Mouse (Mus musculus): ENCODE measurements around the gene Mturn.

Mturn gene

DNA sequence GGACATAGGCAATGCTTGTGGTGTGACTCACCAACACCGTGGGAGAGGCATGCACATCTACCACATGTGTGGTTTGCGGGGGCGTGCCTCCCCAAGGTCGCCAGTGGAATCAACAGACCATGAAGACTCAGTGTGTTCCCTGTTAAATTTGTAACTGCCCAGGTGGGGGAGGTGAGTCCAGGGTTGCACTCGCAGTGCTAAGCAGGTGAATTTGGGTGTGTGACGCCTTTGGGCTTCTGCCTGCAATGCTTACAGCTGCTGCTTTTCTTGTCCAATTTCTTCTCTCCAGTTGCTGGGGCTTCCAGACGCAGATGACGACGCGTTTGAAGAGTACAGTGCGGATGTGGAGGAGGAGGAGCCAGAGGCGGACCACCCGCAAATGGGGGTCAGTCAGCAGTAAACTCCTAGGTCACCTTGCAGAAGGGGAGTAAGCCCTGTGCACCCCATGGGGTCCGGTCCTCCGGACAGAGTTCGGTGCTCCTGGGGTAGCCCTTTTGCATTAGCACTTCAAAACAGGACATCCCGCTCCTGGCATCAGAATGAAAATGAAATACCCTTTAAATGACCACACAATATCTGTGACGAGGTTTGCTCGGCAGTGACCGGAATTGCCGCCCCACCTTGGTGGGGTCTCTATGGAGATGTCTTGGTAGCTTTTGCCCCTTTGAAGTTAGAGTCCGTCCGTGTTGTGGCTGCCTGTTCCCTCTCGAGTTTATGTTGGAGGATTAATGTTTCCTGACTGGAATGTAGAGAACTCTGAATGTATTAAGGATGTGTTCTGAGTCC, 17.5 kb downstream of the Mturn start:
- in situ Hi-C loops (cut with MboI, MseI), result no loop called here

DNA sequence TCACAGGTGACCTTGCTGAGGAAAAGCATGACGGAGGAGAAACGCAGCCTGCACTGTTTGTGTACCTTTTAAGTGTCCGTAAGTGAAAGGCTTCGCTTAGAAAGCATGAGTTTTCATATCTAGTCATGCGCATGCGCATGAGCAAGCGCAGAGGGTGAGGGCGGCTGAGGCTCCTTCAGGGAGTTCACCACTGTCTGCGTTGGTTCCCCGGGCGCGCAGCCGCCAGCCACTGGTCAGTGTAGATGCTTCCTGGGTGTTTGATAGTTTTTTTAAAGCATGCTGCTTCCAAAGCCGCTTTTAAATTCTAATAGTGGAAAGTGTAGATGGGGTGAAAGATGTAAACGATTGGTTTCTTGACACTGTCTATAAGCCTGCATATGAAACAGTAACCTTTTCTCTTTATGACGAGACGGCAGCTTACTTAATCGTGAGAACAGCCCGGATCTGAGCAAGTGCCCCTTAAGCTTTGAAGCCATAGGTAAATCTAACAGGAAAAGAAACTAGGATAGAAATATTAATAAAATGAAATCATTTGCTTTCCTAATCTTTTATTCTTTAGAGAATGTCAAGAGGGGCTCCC, 18.1 kb downstream of the Mturn start:
- in situ Hi-C loops (cut with MboI, MseI), result loop anchor here (10.0 kb wide), 1 partner anchor 115 kb away; the partner anchor contains the start of gene Znrf2

GRCm38 (mm10) chr6:54700516-54700915, 19.1 kb downstream of the Mturn start:
- in situ Hi-C loops (cut with MboI, MseI), result loop anchor here (10.0 kb wide), 1 partner anchor 114 kb away; the partner anchor contains the start of gene Znrf2

DNA sequence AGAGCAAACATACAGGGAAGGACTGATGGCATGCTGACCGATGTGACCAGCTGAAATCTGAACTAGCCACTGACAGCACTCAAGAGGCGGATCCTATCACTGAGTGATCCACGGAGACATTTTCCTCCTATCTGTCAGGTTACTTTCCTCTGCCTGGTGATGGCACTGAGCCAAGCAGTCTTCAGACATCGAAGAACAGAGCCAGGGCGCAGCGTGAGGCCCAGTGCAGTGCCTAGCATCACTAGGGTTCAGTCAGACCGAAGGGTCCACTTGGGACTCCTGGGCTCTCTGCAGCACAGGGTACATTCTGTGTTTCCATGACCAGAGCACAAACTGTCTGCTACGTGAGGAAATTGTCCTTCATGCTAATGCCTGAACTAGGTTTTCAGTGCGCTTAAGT, 20.5 kb downstream of the Mturn start:
- in situ Hi-C loops (cut with MboI, MseI), result loop anchor here (10.0 kb wide), 1 partner anchor 113 kb away; the partner anchor contains the start of gene Znrf2

- in situ Hi-C loops (cut with MboI, MseI), result loop anchor here (10.0 kb wide), 1 partner anchor 111 kb away; the partner anchor contains the start of gene Znrf2
Observed at GRCm38 (mm10) chr6:54703633-54704538, 22.5 kb downstream of the Mturn start.

DNA sequence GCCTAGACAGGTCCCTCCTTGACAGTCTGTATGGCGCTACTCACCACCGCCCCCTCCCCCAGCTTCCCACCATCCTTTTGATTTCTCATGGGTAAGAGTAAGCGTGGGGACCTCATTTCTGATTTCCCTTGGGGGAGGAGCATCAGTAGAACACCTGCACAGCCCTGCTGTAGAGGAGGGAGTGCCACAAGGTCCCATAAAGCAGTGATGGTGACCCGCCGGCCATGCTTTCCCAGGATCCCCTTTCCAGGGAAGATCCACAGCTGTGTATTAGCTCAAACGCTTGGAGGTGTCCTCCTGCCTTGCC, 23.1 kb downstream of the Mturn start:
- in situ Hi-C loops (cut with MboI, MseI), result loop anchor here (10.0 kb wide), 1 partner anchor 110 kb away; the partner anchor contains the start of gene Znrf2

DNA sequence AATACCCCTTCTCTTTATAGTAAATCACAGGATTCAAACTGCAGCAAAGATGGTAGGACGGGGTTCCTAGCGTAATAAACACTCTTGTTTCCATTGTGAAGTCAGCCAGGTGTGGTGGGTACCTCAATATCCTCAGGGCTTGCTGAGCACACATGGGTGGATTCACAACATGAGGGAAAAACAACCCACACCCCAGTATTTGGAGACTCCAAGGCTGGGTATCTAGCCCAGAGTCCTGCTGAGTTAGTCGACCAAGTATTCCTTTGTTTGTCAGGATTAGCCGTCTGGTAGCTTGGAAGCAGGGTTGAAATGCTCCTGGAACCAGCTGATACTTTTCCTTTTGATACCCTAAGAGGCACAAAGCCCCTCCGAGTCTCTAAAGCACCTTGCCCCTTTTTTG, 23.4 kb downstream of the Mturn start:
- in situ Hi-C loops (cut with MboI, MseI), result loop anchor here (10.0 kb wide), 1 partner anchor 110 kb away; the partner anchor contains the start of gene Znrf2

DNA sequence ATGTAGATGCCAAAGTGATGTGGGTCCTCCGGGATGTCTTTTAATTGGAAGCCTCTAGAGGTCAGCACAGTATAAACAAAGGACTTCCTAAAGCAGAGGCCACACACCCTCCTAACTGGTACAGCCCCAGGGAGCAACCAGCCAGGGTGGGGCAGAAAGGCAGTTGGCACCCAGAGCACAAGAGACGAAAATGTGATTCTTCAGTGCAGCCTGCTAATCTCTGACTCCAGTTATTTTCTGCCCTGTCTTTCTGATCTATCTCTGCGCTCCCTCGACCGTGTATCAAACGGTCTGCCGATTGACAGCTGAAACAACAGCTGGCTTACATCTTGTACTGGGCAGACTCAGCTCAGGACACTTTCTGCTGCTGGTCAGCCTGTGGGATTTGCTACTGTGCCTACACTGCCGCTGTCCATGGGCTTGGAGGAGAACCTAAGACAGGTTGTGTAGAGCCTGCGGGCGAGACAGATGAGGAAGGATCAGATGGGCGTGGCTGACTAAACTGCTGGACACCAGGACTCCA, 24.0 kb downstream of the Mturn start:
- in situ Hi-C loops (cut with MboI, MseI), result loop anchor here (10.0 kb wide), 1 partner anchor 109 kb away; the partner anchor contains the start of gene Znrf2

- in situ Hi-C loops (cut with MboI, MseI), result loop anchor here (10.0 kb wide), 1 partner anchor 109 kb away; the partner anchor contains the start of gene Znrf2
Observed at GRCm38 (mm10) chr6:54706099-54706498, 24.7 kb downstream of the Mturn start.

DNA sequence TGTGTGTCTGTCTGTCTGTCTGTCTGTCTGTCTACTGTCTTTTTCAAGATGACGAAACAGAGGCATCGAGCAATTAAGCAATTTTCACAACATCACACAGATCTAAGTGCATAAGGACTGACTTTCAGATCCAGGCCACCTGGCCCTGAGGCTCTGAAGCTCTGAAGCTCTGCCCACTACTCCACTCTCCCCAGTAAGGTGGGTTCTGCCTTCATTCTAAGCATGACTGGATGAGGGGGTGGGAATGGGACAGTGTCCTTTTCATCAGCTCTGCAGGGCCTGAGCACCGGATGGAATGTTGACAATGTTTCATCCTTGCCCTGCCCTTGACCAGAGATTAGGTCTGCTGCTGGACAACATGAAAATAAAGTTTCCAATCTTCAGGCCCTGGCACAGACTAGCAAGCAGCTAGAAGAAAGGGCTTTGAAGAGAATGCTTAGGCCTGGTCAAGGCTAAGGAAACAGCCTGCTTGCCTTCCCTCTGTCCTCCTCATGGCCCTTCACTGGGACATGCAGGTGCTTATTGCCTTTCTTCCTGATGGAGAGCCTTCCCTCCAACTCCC, 25.3 kb downstream of the Mturn start:
- in situ Hi-C loops (cut with MboI, MseI), result loop anchor here (10.0 kb wide), 1 partner anchor 108 kb away; the partner anchor contains the start of gene Znrf2

- in situ Hi-C loops (cut with MboI, MseI), result loop anchor here (10.0 kb wide), 1 partner anchor 106 kb away; the partner anchor contains the start of gene Znrf2
Observed at GRCm38 (mm10) chr6:54708646-54709045, 27.2 kb downstream of the Mturn start.

DNA sequence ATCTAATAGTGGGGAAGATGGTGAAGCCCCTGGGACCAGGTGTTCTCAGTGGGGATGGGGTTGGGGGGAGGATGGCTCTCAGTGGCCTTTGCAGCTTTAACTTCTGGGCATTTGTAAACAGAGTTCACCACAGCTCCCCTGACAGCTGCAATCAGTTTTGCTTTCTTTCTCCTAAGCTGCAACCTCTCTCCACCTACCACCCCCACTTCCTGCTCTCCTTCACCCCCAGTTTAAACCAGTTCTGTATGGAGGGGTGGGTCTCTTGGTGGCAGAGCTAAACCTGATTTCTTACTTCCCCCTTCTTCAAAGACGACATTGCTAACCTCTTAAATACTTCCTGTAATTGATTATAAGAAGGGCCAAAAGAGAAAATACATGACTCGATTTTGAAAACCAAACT, 34.3 kb downstream of the Mturn start:
- in situ Hi-C loops (cut with MboI, MseI), result no loop called here

DNA sequence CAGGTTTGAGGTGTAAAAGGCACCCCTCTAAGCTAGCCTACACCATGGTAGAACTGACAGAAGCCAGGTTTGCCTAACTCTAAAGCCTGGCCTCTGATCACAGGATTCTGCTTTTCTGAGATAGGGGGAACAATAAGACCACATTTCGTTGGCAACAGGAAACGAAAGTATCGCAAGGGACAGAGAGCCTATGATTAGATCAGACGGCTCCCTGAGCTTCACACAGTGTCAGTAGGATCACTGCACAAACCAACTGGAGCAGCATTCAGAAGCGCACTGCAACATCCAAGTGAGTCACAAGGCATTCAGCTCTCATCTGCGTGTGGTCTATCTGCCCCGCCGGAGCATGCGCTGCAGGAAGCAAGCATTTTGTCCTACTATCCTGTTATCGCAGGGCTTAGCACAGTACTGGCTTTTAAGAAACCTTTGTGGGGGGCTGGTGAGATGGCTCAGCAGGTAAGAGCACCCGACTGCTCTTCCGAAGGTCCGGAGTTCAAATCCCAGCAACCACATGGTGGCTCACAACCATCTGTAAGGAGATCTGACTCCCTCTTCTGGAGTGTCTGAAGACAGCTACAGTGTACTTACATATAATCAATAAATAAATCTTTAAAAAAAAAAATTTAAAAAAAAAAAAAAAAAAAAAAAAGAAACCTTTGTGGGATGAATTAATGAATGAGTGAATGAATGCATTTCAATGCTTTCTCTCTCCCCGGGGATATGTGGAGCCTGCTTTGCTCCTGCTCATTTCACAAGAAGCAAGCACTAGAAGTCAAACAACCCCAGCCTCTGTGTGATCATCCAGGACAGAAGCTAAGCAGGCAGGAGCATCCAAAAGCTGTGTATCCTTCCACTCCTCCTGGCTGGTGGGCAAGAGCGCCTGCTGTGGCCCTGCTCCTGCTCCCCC, 37.6 kb downstream of the Mturn start:
- in situ Hi-C loops (cut with MboI, MseI), result no loop called here

DNA sequence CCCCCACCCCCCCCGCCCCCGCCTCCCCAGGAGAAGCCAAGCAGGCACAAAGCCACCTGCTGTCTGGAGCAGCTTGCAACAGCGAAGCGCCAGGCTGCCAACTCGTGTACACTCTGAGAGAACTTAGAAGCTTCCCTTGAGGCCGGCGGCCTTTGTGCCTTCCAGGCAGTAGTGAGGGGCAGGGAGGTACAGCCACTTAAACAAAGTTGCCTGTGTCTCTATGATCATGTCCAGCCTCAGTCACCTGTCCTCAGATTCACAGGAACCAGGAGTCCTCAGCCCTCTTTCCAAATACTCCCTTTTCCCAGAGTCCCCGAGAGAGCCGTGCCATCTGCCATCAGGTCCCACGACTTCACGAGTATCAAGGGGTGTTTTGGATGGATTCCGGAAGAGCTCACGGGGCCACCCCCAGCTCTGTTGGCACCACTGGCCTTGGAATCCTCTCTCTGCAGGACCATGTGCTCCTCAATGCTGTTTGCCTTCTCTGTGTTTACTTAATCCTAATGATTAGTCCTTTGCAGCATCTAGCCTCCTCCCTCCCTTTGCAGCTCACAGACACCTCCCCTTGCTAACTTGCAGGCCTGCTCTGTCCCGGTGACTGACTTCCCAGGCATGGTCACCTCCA, 38.4 kb downstream of the Mturn start:
- in situ Hi-C loops (cut with MboI, MseI), result no loop called here

GRCm38 (mm10) chr6:54720512-54721251, 39.3 kb downstream of the Mturn start:
- in situ Hi-C loops (cut with MboI, MseI), result no loop called here

GRCm38 (mm10) chr6:54721252-54721635, 39.8 kb downstream of the Mturn start:
- in situ Hi-C loops (cut with MboI, MseI), result no loop called here

- in situ Hi-C loops (cut with MboI, MseI), result no loop called here
Observed at GRCm38 (mm10) chr6:54726309-54726708, 44.9 kb downstream of the Mturn start.

- in situ Hi-C loops (cut with MboI, MseI), result no loop called here
Observed at GRCm38 (mm10) chr6:54726796-54727195, 45.4 kb downstream of the Mturn start.

DNA sequence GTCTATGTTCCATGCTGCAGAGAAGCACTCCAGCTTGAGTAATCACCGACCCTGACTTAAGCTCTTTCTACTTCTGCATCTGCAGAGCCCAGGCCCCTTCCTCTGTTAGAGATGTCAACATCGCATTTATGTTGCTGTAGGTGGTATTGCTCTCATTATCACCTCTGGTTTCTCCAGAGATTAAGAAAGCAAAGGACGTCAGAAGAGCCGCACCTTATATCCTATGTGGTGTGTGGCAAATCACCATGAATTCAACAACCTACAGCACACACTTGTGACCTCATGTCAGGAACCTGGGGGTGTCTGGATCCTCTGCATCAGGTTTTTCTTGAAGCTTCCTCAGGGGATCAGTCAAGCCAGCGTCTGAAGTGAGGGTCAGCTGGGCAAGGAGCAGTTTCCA, 46.0 kb downstream of the Mturn start:
- in situ Hi-C loops (cut with MboI, MseI), result no loop called here
